Mouse (Mus musculus): ENCODE measurements at regions not wholly inside any gene's neighbourhood (a gene's known extent, or its start where the extent isn't known, plus 50 kb on each side); places are given as distances from the start of the nearest gene placed in this dataset.

- DNase-seq (ENCODE audit: low spot score in 2 of 2): peak; percentile 71 to 76
These were observed 101.6 kb upstream of the Med13l start for GRCm38 (mm10) chr5:118458727-118459390.

- no peak for DNase-seq (ENCODE audit: low spot score in 2 of 2)
These were observed 101.1 kb upstream of the Med13l start for GRCm38 (mm10) chr5:118459391-118459792.

- DNase-seq (ENCODE audit: low spot score in 2 of 2): no peak
These were observed 98.5 kb upstream of the Med13l start for GRCm38 (mm10) chr5:118461967-118462366.

GRCm38 (mm10) chr5:118464931-118465801 lies 95.3 kb upstream of the Med13l start:
- DNase-seq (ENCODE audit: low spot score in 2 of 2): no peak

- DNase-seq (ENCODE audit: low spot score in 2 of 2): no peak
These were observed 94.3 kb upstream of the Med13l start for GRCm38 (mm10) chr5:118465991-118466750.

GRCm38 (mm10) chr5:118468739-118469138 lies 91.7 kb upstream of the Med13l start:
- DNase-seq (ENCODE audit: low spot score in 2 of 2): no peak

- DNase-seq (ENCODE audit: low spot score in 2 of 2): no peak
These were observed 88.9 kb upstream of the Med13l start for GRCm38 (mm10) chr5:118471569-118471968.

GRCm38 (mm10) chr5:118472291-118472690 lies 88.2 kb upstream of the Med13l start:
- DNase-seq (ENCODE audit: low spot score in 2 of 2): no peak

- no peak for DNase-seq (ENCODE audit: low spot score in 2 of 2)
These were observed 87.2 kb upstream of the Med13l start for GRCm38 (mm10) chr5:118473128-118473730.

GRCm38 (mm10) chr5:118476597-118476996 lies 83.9 kb upstream of the Med13l start:
- no peak for DNase-seq (ENCODE audit: low spot score in 2 of 2)

GRCm38 (mm10) chr5:118477131-118478119 lies 83.1 kb upstream of the Med13l start:
- DNase-seq (ENCODE audit: low spot score in 2 of 2): no peak

- peak; percentile 20 to 42 for DNase-seq (ENCODE audit: low spot score in 2 of 2)
These were observed 82.2 kb upstream of the Med13l start for GRCm38 (mm10) chr5:118478120-118478768.

- no peak for DNase-seq (ENCODE audit: low spot score in 2 of 2)
These were observed 80.5 kb upstream of the Med13l start for GRCm38 (mm10) chr5:118480000-118480399.

GRCm38 (mm10) chr5:118480965-118481793 lies 79.3 kb upstream of the Med13l start:
- DNase-seq (ENCODE audit: low spot score in 2 of 2): no peak

- no peak for DNase-seq (ENCODE audit: low spot score in 2 of 2)
These were observed 78.8 kb upstream of the Med13l start for GRCm38 (mm10) chr5:118481794-118482049.

GRCm38 (mm10) chr5:118482598-118482997 lies 77.9 kb upstream of the Med13l start:
- no peak for DNase-seq (ENCODE audit: low spot score in 2 of 2)

- no peak for DNase-seq (ENCODE audit: low spot score in 2 of 2)
These were observed 77.5 kb upstream of the Med13l start for GRCm38 (mm10) chr5:118483001-118483400.

- no peak for DNase-seq (ENCODE audit: low spot score in 2 of 2)
These were observed 76.9 kb upstream of the Med13l start for GRCm38 (mm10) chr5:118483532-118483931.

- DNase-seq (ENCODE audit: low spot score in 2 of 2): no peak
These were observed 75.3 kb upstream of the Med13l start for GRCm38 (mm10) chr5:118485191-118485590.
